Mouse (Mus musculus) brain, embryonic 14.5 days (tissue): Measurements from ENCODE around the gene Calhm5.

Experiments
- CTCF ChIP-seq: fragments of 200-500 bp; IDR thresholded peaks from 2 replicates; pipeline ENCODE4 v1.5.1; 2012; ENCODE audit warnings: inconsistent platforms, mild to moderate bottlenecking, moderate library complexity, borderline replicate concordance; ENCODE audit not compliant: insufficient read depth, insufficient read length; ENCODE audit errors: extremely low read depth
- POLR2A ChIP-seq: fragments of 200-500 bp; IDR thresholded peaks from 2 replicates; pipeline ENCODE4 v1.6.1; 2012; ENCODE audit warnings: mild to moderate bottlenecking, inconsistent platforms, borderline replicate concordance; ENCODE audit not compliant: poor library complexity, insufficient read depth, insufficient read length, severe bottlenecking; ENCODE audit errors: extremely low read depth

- no peak for TF ChIP-seq POLR2A
- no peak for TF ChIP-seq CTCF
These were observed 7.8 kb downstream of the Calhm5 start for GRCm38 (mm10) chr10:34088515-34088914.
